Mouse (Mus musculus): Measurements from ENCODE around the gene Pknox2. TPM values are rescaled to one million over a fixed set of nuclear protein-coding genes. Genes with fewer than 3 reads are reported as not detected.
A peak's percentile ranks its signal among the peaks of the same experiment; 100 is the strongest.

The Pknox2 gene
- total and polyA plus RNA-seq, 2 experiments from 2014 or later, result 2.0 to 7.3 TPM

DNA sequence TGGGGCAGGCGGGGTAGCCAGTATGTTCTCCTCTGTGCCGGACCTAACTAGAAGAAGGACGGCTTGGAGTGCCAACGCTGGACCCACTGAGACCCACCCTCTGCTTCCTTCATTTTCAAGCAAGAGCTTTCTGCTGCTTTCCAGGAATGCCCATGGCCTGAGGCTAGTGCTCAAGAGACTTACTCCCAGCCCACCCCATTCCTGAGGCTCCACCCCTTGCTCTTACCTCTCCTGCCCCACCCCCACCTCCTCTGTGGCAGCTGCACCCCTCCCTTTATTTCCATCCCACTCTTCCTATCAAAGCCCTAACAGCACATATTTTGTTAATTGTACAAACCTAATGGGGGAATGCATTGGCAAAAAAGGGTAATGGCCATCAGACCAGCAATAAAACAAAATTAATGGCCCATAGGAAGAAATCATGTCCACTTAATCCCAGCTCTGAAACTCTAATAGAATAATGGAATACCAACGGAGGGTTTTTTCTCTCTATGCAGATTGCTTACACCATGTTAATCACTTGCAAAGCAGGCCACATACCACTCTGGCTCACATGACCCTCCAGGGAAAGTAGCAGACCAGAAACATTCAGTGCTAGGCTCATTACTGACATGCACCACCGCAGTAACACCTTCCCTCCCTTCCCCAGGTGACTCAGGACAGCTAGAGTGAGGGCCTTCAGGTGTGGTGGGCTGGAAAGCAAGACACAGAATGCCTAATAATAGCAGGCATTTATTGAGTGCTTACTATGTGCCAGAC is 57.1 kb downstream of the Pknox2 start:
- ATAC-seq (ENCODE audit: insufficient read depth, low read depth), result no peak
- Histone ChIP-seq H3K9me3 (replicated peaks; ENCODE audit: control insufficient read depth, low read length) (no peaks in the 10 kb centered on the region), H3K27ac (ENCODE audit: low read depth) (no peak overlapping the region), H3K9ac (replicated peaks; ENCODE audit: low read depth, low read length) (no peak overlapping the region), H3K36me3 (replicated peaks; ENCODE audit: control insufficient read depth, insufficient read depth, low read length) (no peaks in the 10 kb centered on the region), H3K4me2 (ENCODE audit: low read depth, low read length) (no peak overlapping the region), H3K4me3 (ENCODE audit: low read depth, low read length) (no peak overlapping the region), H3K4me1 (ENCODE audit: control insufficient read depth, insufficient read depth) (peaks cover 9% of the 10 kb centered on the region), H3K27me3 (ENCODE audit: control insufficient read depth, insufficient read depth, low read length) (no peaks in the 10 kb centered on the region)
- TF ChIP-seq EP300 (IDR thresholded peaks at IDR 0.05; ENCODE audit: low read depth) (no peak), CTCF (IDR thresholded peaks at IDR 0.05; ENCODE audit: low read depth) (no peak)
- 68% methylated on average over 6 of the region's 6 CpGs for WGBS
- no peak for DNase-seq (ENCODE audit: low spot score)

DNA sequence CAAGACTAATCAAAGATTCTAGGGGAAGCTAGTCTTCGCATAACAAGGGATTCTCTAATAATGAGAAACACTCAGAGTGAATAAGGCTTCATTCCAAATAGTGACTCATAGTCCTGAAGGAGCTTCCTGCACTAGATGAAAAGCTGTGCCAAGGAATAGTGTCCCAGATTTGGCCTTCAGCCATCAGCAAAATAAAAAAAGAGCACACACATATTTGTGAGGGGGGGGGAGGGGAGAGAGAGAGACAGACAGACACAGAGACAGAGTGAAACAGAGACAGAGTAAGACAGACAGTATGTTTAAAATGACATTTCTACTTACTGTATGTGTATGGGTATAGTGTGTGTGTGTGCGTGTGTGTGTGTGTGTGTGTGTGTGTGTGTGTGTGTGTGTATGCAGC is 61.8 kb downstream of the Pknox2 start:
- DNase-seq (ENCODE audit: low spot score) (peak; percentile 81), ATAC-seq (ENCODE audit: insufficient read depth, low read depth) (peak; percentile 80)
- no peak overlapping the region for H3K9ac ChIP-seq (replicated peaks; ENCODE audit: low read depth, low read length)
- H3K27ac ChIP-seq (ENCODE audit: low read depth), result peak overlapping the region; percentile 7; the same call in 1 of the 2 replicates
- no peak overlapping the region for H3K4me3 ChIP-seq (ENCODE audit: low read depth, low read length)
- TF ChIP-seq CTCF (IDR thresholded peaks at IDR 0.05; ENCODE audit: low read depth), result no peak
- TF ChIP-seq EP300 (IDR thresholded peaks at IDR 0.05; ENCODE audit: low read depth), result no peak
- H3K4me2 ChIP-seq (ENCODE audit: low read depth, low read length), result no peak overlapping the region
- no peaks in the 10 kb centered on the region for H3K27me3 ChIP-seq (ENCODE audit: control insufficient read depth, insufficient read depth, low read length)
- H3K9me3 ChIP-seq (replicated peaks; ENCODE audit: control insufficient read depth, low read length), result no peaks in the 10 kb centered on the region
- H3K36me3 ChIP-seq (replicated peaks; ENCODE audit: control insufficient read depth, insufficient read depth, low read length), result no peaks in the 10 kb centered on the region
- peaks cover 14% of the 10 kb centered on the region for H3K4me1 ChIP-seq (ENCODE audit: control insufficient read depth, insufficient read depth)
- 25% methylated on average over 2 of the region's 2 CpGs for WGBS

DNA sequence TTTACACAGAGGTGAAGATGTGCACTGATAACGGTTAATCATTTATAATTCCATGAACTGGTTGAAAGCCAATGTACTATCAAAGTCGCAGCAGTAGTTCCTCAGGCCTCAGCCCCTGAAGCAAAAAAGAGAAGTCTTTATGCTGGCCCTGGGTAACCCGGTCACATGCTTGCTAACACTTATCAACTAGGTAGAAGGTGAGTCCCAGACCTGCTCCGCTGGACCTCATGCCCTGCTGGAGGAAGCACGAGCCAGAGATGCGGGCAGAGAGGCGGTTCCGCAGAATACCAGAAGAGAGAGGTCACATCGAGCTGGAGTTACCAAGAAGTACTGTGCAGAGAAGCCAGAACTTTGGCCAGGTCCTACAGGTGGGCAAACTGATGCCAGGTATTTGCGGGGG is 65.0 kb downstream of the Pknox2 start:
- H3K9me3 ChIP-seq (replicated peaks; ENCODE audit: control insufficient read depth, low read length), result no peaks in the 10 kb centered on the region
- no peak overlapping the region for H3K4me3 ChIP-seq (ENCODE audit: low read depth, low read length)
- ATAC-seq (ENCODE audit: insufficient read depth, low read depth) (no peak), DNase-seq (ENCODE audit: low spot score) (no peak)
- 94% methylated on average over 10 of the region's 10 CpGs for WGBS
- H3K9ac ChIP-seq (replicated peaks; ENCODE audit: low read depth, low read length), result no peak overlapping the region
- no peak overlapping the region for H3K4me2 ChIP-seq (ENCODE audit: low read depth, low read length)
- TF ChIP-seq CTCF (IDR thresholded peaks at IDR 0.05; ENCODE audit: low read depth) (no peak), EP300 (IDR thresholded peaks at IDR 0.05; ENCODE audit: low read depth) (no peak)
- peaks cover 14% of the 10 kb centered on the region for H3K4me1 ChIP-seq (ENCODE audit: control insufficient read depth, insufficient read depth)
- no peak overlapping the region for H3K27ac ChIP-seq (ENCODE audit: low read depth)
- no peaks in the 10 kb centered on the region for H3K36me3 ChIP-seq (replicated peaks; ENCODE audit: control insufficient read depth, insufficient read depth, low read length)
- no peaks in the 10 kb centered on the region for H3K27me3 ChIP-seq (ENCODE audit: control insufficient read depth, insufficient read depth, low read length)

DNA sequence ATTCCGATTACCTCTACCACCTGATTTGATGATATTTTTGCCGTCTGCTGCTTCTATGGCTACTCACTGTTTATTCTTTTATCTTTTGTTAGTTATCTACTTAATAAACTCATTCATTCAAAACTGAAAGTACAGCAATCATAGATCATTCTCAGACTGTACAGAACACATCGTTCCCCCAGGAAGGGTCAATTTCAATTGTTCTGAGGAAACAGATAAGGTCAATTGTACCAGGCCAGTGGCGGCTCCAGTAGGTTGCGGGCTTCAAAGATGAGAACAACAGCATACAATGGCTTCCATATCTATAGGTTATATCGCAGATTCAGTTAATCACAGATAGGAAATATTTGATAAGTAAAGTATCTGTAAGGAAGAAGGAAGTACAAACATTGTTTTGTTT is 66.9 kb downstream of the Pknox2 start:
- TF ChIP-seq EP300 (IDR thresholded peaks at IDR 0.05; ENCODE audit: low read depth), result no peak
- TF ChIP-seq CTCF (IDR thresholded peaks at IDR 0.05; ENCODE audit: low read depth), result no peak
- no peak overlapping the region for H3K9ac ChIP-seq (replicated peaks; ENCODE audit: low read depth, low read length)
- H3K27ac ChIP-seq (ENCODE audit: low read depth), result no peak overlapping the region
- no peak for DNase-seq (ENCODE audit: low spot score)
- H3K27me3 ChIP-seq (ENCODE audit: control insufficient read depth, insufficient read depth, low read length), result no peaks in the 10 kb centered on the region
- H3K9me3 ChIP-seq (replicated peaks; ENCODE audit: control insufficient read depth, low read length), result no peaks in the 10 kb centered on the region
- no peak overlapping the region for H3K4me2 ChIP-seq (ENCODE audit: low read depth, low read length)
- H3K4me1 ChIP-seq (ENCODE audit: control insufficient read depth, insufficient read depth), result peaks cover 8% of the 10 kb centered on the region
- no peak overlapping the region for H3K4me3 ChIP-seq (ENCODE audit: low read depth, low read length)
- 68% methylated on average over 6 of the region's 6 CpGs for WGBS
- no peak for ATAC-seq (ENCODE audit: insufficient read depth, low read depth)
- H3K36me3 ChIP-seq (replicated peaks; ENCODE audit: control insufficient read depth, insufficient read depth, low read length), result no peaks in the 10 kb centered on the region

DNA sequence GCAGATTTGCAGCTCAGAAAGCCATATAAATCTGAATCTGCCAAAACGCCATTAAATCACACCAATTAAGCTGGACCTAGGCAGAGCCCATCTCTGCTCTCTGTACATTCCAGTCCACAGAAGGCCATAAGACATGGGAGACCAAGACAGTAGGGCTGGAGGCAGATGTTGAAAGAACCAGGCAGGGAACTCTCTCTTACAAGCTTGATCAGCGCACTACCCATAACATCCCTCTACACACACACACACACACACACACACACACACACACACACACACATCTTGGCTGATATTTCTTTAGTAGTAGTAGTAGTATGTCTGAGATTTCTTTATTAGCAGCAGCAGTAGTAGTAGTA is 70.2 kb downstream of the Pknox2 start:
- ATAC-seq (ENCODE audit: insufficient read depth, low read depth) (no peak), DNase-seq (ENCODE audit: low spot score) (no peak)
- Histone ChIP-seq H3K27ac (ENCODE audit: low read depth) (no peak overlapping the region), H3K4me1 (ENCODE audit: control insufficient read depth, insufficient read depth) (no peaks in the 10 kb centered on the region), H3K9ac (replicated peaks; ENCODE audit: low read depth, low read length) (no peak overlapping the region), H3K4me3 (ENCODE audit: low read depth, low read length) (no peak overlapping the region), H3K9me3 (replicated peaks; ENCODE audit: control insufficient read depth, low read length) (no peaks in the 10 kb centered on the region), H3K27me3 (ENCODE audit: control insufficient read depth, insufficient read depth, low read length) (no peaks in the 10 kb centered on the region), H3K4me2 (ENCODE audit: low read depth, low read length) (no peak overlapping the region), H3K36me3 (replicated peaks; ENCODE audit: control insufficient read depth, insufficient read depth, low read length) (no peaks in the 10 kb centered on the region)
- 74% methylated on average over 2 of the region's 2 CpGs for WGBS
- TF ChIP-seq CTCF (IDR thresholded peaks at IDR 0.05; ENCODE audit: low read depth) (no peak), EP300 (IDR thresholded peaks at IDR 0.05; ENCODE audit: low read depth) (no peak)
